Mouse (Mus musculus) limb, embryonic 12.5 days (tissue): ENCODE results near the gene Kif13a. TPM values are rescaled to one million over a fixed set of nuclear protein-coding genes. Genes with fewer than 3 reads are reported as not detected.
A peak's percentile ranks its signal among the peaks of the same experiment; 100 is the strongest.

ENCODE experiments used
- ATAC-seq: fragments of 200-750 bp; cut with Nextera tagmentation; 2 replicates; pipeline ENCODE4 v1.8.0; 2017; ENCODE audit warnings: low read depth, moderate TSS enrichment; ENCODE audit not compliant: insufficient number of reproducible peaks, insufficient read depth, low FRiP score, low TSS enrichment
- H3K27ac ChIP-seq: fragments of 300-500 bp; sonication (generic); 2 replicates; pipeline ENCODE4 v1.5.1; 2016; ENCODE audit warnings: mild to moderate bottlenecking, moderate library complexity
- H3K27me3 ChIP-seq: fragments of 300-500 bp; sonication (generic); 2 replicates; pipeline ENCODE4 v1.6.1; 2016; ENCODE audit warnings: mild to moderate bottlenecking, moderate library complexity
- H3K36me3 ChIP-seq: fragments of 300-500 bp; sonication (generic); 2 replicates; pipeline ENCODE4 v1.6.1; 2016; ENCODE audit warnings: mild to moderate bottlenecking, moderate library complexity
- H3K4me1 ChIP-seq: fragments of 300-500 bp; sonication (generic); replicated peaks from 2 replicates; pipeline ENCODE4 v1.6.1; 2016
- H3K4me2 ChIP-seq: fragments of 300-500 bp; sonication (generic); 2 replicates; pipeline ENCODE4 v1.6.1; 2016; ENCODE audit warnings: mild to moderate bottlenecking, moderate library complexity
- H3K4me3 ChIP-seq: fragments of 300-500 bp; sonication (generic); replicated peaks from 2 replicates; pipeline ENCODE4 v1.5.1; 2016; ENCODE audit warnings: mild to moderate bottlenecking
- H3K9ac ChIP-seq: fragments of 300-500 bp; sonication (generic); replicated peaks from 2 replicates; pipeline ENCODE4 v1.6.1; 2016; ENCODE audit warnings: mild to moderate bottlenecking, moderate library complexity
- H3K9me3 ChIP-seq: fragments of 300-500 bp; sonication (generic); 2 replicates; pipeline ENCODE4 v1.6.1; 2016; ENCODE audit warnings: mild to moderate bottlenecking, moderate library complexity
- WGBS: fragments of 180-500 bp; shearing (Covaris S2); methylation state at CpG from one replicate; pipeline ENCODE4 v1.1.7; 2016; 5-methylcytosine and 5-hydroxymethylcytosine counted together
- polyA plus RNA-seq: library from polyadenylated mRNA; unstranded; fragments of >200 nt; fragmentation: Nextera tagmentation; extraction: Ambion mirVana; gene quantifications from 2 replicates; pipeline ENCODE4 v1.2.1, GENCODE M21; 2016

The Kif13a gene
- polyA plus RNA-seq, 1 experiment from 2014 or later, result 23.3 TPM

DNA sequence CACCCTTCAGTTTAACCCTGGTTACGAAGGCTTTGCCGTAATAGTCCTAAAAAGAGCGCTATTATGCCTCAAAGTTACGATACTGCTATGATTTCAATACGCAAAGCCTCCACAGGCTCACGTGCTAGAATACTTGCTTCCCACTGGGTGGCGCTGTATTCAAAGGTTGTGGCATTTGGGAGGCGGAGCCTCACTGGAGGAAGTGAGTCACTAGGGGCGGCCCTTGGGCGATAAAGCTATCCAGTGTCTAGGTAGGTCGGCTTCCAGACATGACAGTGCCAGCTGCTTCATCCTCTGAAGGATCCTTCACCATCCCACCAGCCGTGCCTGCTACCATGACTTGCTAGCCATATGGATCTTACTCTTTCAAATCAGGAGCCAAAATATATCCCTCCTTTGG lies 119.6 kb downstream of the Kif13a start:
- Histone ChIP-seq H3K4me3 (no peak overlapping the region), H3K4me1 (no peaks in the 10 kb centered on the region), H3K27ac (no peak overlapping the region), H3K4me2 (no peak overlapping the region), H3K36me3 (peaks cover 74% of the 10 kb centered on the region), H3K27me3 (no peaks in the 10 kb centered on the region), H3K9me3 (no peaks in the 10 kb centered on the region), H3K9ac (no peak overlapping the region)
- 90% methylated on average over 12 of the region's 12 CpGs for WGBS
- no peak for ATAC-seq

DNA sequence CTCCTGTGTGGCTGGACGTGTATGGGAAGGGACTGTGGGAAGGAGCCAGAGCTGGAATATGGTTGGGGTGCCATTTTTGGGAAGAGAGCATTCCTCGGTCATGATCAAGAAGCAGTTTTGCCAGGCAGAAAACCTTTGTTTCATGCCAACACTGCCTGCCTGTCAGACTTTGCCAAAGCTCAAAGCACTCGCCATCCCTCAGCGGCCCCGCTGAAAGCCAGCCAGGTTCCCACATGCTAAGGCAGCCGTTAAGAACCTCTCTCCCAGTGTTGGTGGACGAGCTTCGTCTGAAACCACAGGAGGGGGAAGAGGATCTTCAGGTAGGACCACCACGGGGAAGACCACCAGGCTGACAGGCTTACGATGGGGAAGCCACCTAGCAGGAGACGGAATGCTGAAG lies 121.8 kb downstream of the Kif13a start:
- no peak overlapping the region for H3K9ac ChIP-seq
- H3K4me2 ChIP-seq, result no peak overlapping the region
- 89% methylated on average over 11 of the region's 11 CpGs for WGBS
- peaks cover 54% of the 10 kb centered on the region for H3K36me3 ChIP-seq
- no peak overlapping the region for H3K27ac ChIP-seq
- H3K4me3 ChIP-seq, result no peak overlapping the region
- ATAC-seq, result no peak
- no peaks in the 10 kb centered on the region for H3K9me3 ChIP-seq
- H3K27me3 ChIP-seq, result no peaks in the 10 kb centered on the region
- no peaks in the 10 kb centered on the region for H3K4me1 ChIP-seq

DNA sequence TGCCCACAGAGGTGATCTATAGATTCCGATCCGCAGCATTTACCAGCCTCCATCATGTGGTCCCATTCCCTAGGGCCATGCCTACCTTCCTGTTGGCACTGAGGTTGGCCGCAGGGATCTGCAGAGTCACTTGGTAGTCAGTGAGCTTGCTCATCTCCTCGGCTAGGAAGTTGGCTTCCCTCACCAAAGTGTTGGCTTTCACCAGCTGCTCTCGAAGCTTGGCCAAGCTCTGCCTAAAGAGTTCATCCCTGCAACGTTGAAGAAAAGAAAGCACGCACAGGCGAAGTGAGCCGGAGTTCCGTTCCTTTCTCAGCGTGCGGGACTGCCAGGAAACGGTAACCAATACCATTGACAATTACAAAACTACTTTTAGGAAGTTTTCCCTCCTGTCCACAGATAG lies 128.5 kb downstream of the Kif13a start:
- WGBS, result 96% methylated on average over 13 of the region's 13 CpGs
- no peak for ATAC-seq
- no peak overlapping the region for H3K9ac ChIP-seq
- H3K27me3 ChIP-seq, result no peaks in the 10 kb centered on the region
- H3K4me1 ChIP-seq, result no peaks in the 10 kb centered on the region
- H3K27ac ChIP-seq, result no peak overlapping the region
- no peak overlapping the region for H3K4me2 ChIP-seq
- H3K36me3 ChIP-seq, result peaks cover 45% of the 10 kb centered on the region
- H3K9me3 ChIP-seq, result no peaks in the 10 kb centered on the region
- H3K4me3 ChIP-seq, result no peak overlapping the region

DNA sequence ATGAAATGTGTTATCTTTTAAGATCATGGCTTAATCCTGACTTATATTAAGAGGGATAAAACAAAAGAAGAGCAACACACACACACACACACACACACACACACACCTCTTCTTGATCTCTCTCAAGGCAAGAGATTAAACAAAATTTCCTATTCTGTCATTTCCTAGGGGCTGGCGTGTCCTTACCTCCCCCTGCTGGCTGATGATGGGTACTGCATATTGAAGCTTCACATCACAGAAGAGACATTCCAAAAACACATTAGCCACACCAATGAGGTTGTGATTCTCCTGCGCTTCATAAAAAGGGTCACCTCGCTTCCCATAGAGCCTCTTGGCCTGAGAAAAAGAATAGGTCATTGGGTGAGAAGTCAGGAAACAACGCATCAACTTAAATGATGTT lies 131.5 kb downstream of the Kif13a start:
- Histone ChIP-seq H3K9me3 (no peaks in the 10 kb centered on the region), H3K4me3 (no peak overlapping the region), H3K27ac (no peak overlapping the region), H3K4me1 (no peaks in the 10 kb centered on the region), H3K27me3 (no peaks in the 10 kb centered on the region), H3K36me3 (peaks cover 63% of the 10 kb centered on the region), H3K9ac (no peak overlapping the region), H3K4me2 (no peak overlapping the region)
- no peak for ATAC-seq
- WGBS, result 41% methylated on average over 4 of the region's 4 CpGs

DNA sequence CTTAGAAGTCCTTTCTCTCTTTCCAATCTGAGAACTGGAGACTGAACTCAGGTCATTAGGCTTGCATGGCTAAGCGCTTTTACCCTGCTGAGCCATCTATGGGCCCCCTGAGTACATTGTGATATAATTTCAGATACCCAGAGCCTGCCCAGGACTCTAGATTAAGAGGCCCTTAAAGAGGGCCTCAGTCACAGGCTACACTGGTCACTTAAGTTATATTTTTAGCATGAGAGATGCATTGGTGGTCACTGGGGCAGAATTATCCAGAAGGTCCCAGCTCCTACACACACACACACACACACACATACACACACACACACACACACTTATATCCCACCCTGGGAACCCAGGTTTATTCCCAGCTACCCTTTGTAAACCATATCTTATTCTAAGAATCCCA lies 133.3 kb downstream of the Kif13a start:
- H3K27ac ChIP-seq, result no peak overlapping the region
- no peak overlapping the region for H3K4me3 ChIP-seq
- WGBS, result 75% methylated on average over 1 of the region's 1 CpGs
- no peak overlapping the region for H3K4me2 ChIP-seq
- no peaks in the 10 kb centered on the region for H3K9me3 ChIP-seq
- no peak for ATAC-seq
- peaks cover 52% of the 10 kb centered on the region for H3K36me3 ChIP-seq
- no peaks in the 10 kb centered on the region for H3K27me3 ChIP-seq
- no peak overlapping the region for H3K9ac ChIP-seq
- H3K4me1 ChIP-seq, result no peaks in the 10 kb centered on the region

DNA sequence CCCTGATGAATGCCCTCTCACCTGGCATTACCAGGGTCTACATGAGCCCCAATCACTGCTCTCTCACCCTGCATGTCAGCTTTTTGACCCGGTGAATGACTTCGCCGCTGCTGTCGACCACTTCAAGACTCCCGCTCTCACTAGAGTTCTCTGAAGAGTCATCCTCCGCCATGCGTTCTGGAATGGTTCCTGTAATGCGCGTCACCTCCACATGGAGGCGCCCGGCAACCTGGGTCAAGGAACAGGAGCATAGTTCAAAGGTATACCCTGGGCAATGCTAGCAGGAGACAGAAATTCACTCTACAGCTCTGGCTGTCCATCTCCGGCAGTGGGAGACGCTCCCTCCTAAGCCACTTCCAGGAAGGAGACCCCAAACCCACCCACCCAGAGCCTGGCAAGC lies 135.8 kb downstream of the Kif13a start:
- H3K36me3 ChIP-seq, result peaks cover 53% of the 10 kb centered on the region
- no peak overlapping the region for H3K27ac ChIP-seq
- no peaks in the 10 kb centered on the region for H3K4me1 ChIP-seq
- no peak overlapping the region for H3K4me2 ChIP-seq
- WGBS, result 80% methylated on average over 13 of the region's 13 CpGs
- H3K9me3 ChIP-seq, result no peaks in the 10 kb centered on the region
- no peak overlapping the region for H3K9ac ChIP-seq
- H3K27me3 ChIP-seq, result no peaks in the 10 kb centered on the region
- H3K4me3 ChIP-seq, result no peak overlapping the region
- no peak for ATAC-seq

DNA sequence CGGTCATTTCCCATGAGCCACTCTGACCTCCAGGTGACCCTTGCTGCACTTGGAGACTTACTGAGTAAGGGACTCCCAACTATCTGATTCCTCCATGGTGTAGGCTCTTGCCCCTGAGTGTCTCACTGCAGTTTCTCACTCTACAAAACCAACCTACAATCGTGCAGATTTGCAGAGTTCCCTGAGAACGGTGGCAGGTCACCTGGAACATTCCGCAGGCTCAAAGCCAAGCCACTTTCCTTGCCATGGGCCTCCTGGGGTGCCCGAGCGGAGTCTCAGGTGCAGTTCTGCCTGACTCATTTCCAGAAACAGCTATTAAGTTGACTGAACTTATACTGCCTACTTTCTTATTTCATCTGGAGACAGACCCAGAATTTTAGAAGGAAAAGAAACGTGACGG lies 141.2 kb downstream of the Kif13a start:
- H3K36me3 ChIP-seq, result peaks cover 53% of the 10 kb centered on the region
- ATAC-seq, result no peak

DNA sequence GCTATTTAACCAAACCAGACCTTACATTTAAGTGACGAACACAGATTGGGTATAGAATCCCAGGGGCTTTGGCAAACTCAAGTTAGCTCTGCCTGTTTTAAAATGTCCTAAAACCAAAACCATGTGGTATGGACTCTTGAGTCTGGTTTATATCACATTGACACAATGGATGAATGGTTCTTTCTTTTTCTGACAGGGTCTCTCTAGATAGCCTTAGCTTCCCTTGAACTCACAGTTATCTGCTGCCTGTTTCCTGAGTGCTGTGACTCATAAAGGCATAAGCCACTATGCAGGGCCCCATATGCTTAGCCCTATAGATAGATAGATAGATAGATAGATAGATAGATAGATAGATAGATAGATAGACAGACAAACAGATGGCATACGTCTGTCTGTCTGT lies 142.8 kb downstream of the Kif13a start:
- no peak overlapping the region for H3K4me3 ChIP-seq
- H3K36me3 ChIP-seq, result peaks cover 56% of the 10 kb centered on the region
- H3K27ac ChIP-seq, result no peak overlapping the region
- no peaks in the 10 kb centered on the region for H3K9me3 ChIP-seq
- no peaks in the 10 kb centered on the region for H3K4me1 ChIP-seq
- H3K27me3 ChIP-seq, result no peaks in the 10 kb centered on the region
- 88% methylated on average over 2 of the region's 2 CpGs for WGBS
- no peak for ATAC-seq
- H3K4me2 ChIP-seq, result no peak overlapping the region
- H3K9ac ChIP-seq, result no peak overlapping the region

More for the DNA sequence above, 141.2 kb downstream of the Kif13a start:
- no peaks in the 10 kb centered on the region for H3K27me3 ChIP-seq
- H3K9ac ChIP-seq, result no peak overlapping the region
- H3K9me3 ChIP-seq, result no peaks in the 10 kb centered on the region
- 76% methylated on average over 8 of the region's 8 CpGs for WGBS
- no peak overlapping the region for H3K4me3 ChIP-seq
- H3K4me1 ChIP-seq, result no peaks in the 10 kb centered on the region
- H3K27ac ChIP-seq, result no peak overlapping the region
- no peak overlapping the region for H3K4me2 ChIP-seq

DNA sequence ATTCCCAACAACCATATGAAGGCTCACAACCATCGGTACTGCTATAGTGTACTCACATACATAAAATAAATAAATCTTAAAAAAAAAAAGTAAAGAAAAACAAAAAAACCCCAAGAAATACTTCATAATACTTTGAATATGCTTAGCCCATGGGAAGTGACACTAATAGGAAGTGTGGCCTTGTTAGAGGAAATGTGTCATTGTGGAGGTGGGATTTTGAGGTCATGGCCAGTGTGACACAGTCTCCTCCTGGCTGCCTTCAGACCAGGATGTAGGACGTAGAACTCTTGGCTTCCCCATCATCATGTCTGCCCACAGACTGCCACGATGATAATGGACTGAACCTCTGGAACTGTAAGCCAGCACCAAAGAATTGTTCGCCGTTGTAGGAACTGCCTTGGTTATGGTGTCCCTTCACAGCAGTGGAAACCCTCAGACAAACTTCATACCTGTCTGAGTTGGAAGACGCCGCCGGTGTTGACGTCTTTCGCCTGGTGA lies 143.6 kb downstream of the Kif13a start:
- no peak overlapping the region for H3K4me3 ChIP-seq
- no peaks in the 10 kb centered on the region for H3K4me1 ChIP-seq
- no peak overlapping the region for H3K4me2 ChIP-seq
- H3K36me3 ChIP-seq, result peaks cover 53% of the 10 kb centered on the region
- 95% methylated on average over 10 of the region's 10 CpGs for WGBS
- no peak overlapping the region for H3K9ac ChIP-seq
- ATAC-seq, result no peak
- H3K27ac ChIP-seq, result no peak overlapping the region
- no peaks in the 10 kb centered on the region for H3K27me3 ChIP-seq
- H3K9me3 ChIP-seq, result no peaks in the 10 kb centered on the region

DNA sequence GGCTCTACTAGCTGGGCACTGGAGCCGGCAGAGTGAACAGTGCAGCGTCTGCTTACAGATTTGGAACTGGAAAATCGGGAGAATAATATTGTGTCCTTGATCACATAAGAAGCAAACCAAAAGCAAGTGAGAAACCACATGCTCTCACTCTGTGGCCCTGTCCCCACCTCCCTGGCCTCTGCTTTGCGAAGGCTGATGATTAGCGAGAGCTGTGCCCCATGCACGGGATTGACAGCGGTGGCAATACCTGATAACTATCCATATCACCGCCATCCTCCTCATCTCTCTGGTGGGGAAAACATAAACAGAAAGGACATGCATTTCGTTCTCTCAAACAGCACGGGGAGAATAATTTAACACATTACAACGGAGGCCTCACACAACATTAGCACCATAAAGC lies 149.3 kb downstream of the Kif13a start:
- no peaks in the 10 kb centered on the region for H3K27me3 ChIP-seq
- H3K36me3 ChIP-seq, result peaks cover 43% of the 10 kb centered on the region; the same call in 1 of the 2 replicates
- no peak for ATAC-seq
- H3K9me3 ChIP-seq, result no peaks in the 10 kb centered on the region
- 82% methylated on average over 11 of the region's 11 CpGs for WGBS
- no peak overlapping the region for H3K9ac ChIP-seq
- H3K4me1 ChIP-seq, result peaks cover 10% of the 10 kb centered on the region
- H3K4me3 ChIP-seq, result no peak overlapping the region
- H3K4me2 ChIP-seq, result no peak overlapping the region
- 0 out of 2 replicates have a peak overlapping the region, but pooled peaks have one; percentile 5 for H3K27ac ChIP-seq

DNA sequence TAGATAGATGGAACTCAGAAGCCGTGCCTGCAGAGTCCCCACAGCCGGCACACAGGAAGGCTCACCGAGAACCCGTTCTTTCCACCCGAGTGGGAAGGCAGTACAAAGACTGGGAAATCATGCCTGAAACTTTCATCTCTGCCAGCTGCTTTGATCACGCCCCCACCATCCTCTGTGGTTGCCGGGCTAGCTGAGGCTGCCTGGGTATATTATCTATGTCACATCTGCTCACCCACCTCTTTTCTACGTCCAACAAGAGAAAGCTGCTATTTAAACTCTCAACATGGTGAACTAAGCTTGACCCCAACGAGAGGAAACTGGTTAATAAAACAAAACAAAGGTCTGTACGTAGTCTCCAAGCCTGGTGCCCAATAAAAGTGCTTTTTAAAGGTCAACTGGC lies 149.8 kb downstream of the Kif13a start:
- no peak for ATAC-seq
- Histone ChIP-seq H3K27ac (0 out of 2 replicates have a peak overlapping the region, but pooled peaks have one; percentile 5), H3K27me3 (no peaks in the 10 kb centered on the region), H3K4me1 (peaks cover 10% of the 10 kb centered on the region), H3K4me2 (no peak overlapping the region), H3K9ac (no peak overlapping the region), H3K36me3 (peaks cover 43% of the 10 kb centered on the region; the same call in 1 of the 2 replicates), H3K9me3 (no peaks in the 10 kb centered on the region), H3K4me3 (no peak overlapping the region)
- WGBS, result 42% methylated on average over 10 of the region's 10 CpGs

DNA sequence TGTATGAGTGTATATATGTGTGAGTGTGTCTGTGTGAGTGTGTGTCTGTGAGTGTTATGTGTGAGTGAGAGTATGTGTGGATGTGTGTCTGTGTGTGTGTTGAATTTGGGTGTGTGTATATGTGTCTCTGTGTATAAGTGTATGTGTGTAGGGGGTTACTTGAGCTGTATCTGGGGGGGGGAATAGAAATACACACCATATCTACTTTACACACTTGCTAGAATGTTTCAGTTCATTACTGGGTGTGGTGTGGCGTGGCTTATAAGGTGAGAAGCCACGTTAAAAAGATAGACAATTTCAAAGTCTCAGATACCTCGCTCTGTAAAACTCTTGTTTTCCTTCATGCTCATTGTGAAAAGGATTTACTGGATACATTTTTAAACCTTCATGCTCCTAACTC lies 152.2 kb downstream of the Kif13a start:
- Histone ChIP-seq H3K9me3 (no peaks in the 10 kb centered on the region), H3K4me2 (no peak overlapping the region), H3K4me1 (peaks cover 10% of the 10 kb centered on the region), H3K27me3 (no peaks in the 10 kb centered on the region), H3K9ac (no peak overlapping the region), H3K36me3 (peaks cover 44% of the 10 kb centered on the region), H3K4me3 (no peak overlapping the region), H3K27ac (no peak overlapping the region)
- ATAC-seq, result no peak
- WGBS, result 92% methylated on average over 3 of the region's 3 CpGs
